Mouse (Mus musculus) thymus, adult 18-20 months (tissue): ENCODE measurements around the gene Maz.

Source experiments
- DNase-seq, 2 experiments: peaks; one replicate each; pipeline ENCODE4 v3.0.0; 2022; ENCODE audit warnings: mixed read lengths in 2 of 2

The Maz gene

GRCm38 (mm10) chr7:127004122-127004875 lies 22.5 kb downstream of the Maz start:
- DNase-seq: no peak

DNA sequence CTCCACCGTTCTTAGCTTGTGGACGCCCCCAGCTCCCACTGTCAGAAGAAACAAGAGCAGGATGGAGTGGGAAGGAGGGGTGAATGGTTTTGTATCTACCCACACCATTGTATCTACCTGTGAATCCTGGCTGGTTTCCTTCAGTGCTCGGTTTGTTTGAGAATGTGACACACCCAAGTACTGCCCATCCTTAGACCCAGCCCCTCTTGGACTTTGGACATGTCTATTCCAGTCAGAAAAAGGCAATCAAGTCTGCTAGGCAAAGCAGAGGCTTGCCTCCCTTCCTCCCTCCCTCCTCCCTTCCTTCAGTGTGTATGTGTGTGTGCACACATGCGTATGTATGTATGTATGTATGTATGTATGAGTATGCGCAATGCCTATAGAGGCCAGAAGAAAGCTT lies 23.2 kb downstream of the Maz start:
- no peak for DNase-seq

DNA sequence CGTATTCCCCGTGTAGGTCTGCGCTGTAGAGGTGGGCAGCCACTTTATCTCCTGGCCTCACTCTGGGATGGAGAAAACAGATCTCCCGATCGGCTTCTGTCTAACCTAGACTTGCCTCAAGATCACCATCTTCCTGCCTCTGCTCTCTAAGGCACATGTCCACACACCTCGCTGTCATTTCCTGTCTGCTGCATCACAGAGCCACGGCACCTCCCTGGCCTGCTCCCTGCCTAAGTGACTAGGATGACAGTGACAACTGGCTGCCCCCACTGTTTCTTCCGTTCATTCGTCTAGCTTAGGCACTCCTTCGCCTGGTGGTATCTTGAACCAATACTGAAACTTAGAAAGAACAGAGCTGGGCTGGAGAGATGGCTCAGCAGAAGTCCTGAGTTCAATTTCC lies 27.3 kb downstream of the Maz start:
- no peak for DNase-seq

GRCm38 (mm10) chr7:126996449-126996848 lies 30.4 kb downstream of the Maz start:
- no peak for DNase-seq

- DNase-seq: no peak
Measured at GRCm38 (mm10) chr7:126988816-126989215, 38.0 kb downstream of the Maz start.

GRCm38 (mm10) chr7:126986319-126986718 lies 40.5 kb downstream of the Maz start:
- DNase-seq: no peak

- DNase-seq: no peak
Measured at GRCm38 (mm10) chr7:126984667-126985444, 42.0 kb downstream of the Maz start.

DNA sequence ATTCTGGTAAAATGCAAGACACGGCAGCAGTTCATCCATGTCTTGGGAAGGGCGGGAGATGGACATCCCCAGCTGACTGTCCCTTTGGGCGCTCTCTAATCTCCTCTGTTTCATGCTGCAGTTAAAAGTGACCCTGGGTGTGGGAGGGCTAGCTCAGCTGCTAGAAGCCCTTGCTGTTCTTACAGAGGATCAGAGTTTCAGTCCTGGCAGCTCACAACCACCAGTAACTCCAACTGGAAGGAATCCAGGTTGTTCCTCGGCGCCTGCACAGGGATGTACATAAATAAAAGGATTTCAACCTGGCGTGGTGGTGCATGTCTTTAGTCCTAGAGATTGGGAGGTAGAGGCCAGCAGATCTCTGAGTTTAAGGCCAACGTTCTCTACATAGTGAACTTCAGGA lies 43.7 kb downstream of the Maz start:
- no peak for DNase-seq

DNA sequence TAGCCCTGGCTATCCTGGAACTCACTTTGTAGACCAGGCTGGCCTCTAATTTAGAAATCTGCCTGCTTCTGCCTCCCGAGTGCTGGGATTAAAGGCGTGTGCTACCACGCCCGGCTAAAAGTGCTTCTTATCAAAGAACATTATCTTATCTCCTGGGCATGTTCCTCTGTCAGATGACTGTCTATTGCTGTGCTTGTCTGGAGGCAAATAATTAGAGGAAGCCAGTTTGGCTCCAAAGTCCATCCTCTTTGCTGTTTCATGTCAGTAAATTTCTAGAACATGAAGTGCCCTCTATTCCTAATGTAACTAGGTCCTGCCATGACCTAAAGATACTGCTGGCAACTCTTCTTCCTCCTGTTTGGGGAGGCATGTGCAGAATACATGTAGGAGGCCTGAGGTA lies 44.8 kb downstream of the Maz start:
- no peak for DNase-seq

GRCm38 (mm10) chr7:126981601-126982000 lies 45.2 kb downstream of the Maz start:
- no peak for DNase-seq

GRCm38 (mm10) chr7:126978841-126979240 lies 48.0 kb downstream of the Maz start:
- no peak for DNase-seq

DNA sequence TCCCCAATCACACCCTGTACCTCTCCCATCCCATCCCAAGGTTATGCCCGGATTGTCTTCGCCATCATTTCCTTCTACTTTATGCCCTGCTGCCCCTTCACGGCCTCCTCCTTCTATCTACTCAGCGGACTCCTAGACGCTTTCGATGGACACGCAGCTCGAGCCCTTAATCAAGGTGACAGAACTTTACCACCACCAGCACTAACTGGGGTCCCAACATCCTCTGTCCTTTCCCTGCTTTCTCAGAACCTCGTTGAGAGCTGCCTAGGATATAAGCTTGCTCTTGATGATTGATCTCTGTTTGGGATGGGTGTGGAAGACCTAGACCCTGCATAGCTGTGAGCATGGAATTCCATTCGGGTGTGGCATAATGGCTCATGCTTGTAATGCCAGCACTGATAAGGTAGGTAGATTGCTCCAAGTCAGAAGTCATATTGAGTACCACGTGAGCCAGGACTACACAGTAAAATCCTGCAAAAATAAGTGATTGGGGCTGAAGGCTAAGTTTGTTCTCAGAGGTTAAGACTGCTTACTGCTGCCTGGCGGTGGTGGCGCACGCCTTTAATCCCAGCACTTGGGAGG lies 49.9 kb downstream of the Maz start:
- DNase-seq: no peak

DNA sequence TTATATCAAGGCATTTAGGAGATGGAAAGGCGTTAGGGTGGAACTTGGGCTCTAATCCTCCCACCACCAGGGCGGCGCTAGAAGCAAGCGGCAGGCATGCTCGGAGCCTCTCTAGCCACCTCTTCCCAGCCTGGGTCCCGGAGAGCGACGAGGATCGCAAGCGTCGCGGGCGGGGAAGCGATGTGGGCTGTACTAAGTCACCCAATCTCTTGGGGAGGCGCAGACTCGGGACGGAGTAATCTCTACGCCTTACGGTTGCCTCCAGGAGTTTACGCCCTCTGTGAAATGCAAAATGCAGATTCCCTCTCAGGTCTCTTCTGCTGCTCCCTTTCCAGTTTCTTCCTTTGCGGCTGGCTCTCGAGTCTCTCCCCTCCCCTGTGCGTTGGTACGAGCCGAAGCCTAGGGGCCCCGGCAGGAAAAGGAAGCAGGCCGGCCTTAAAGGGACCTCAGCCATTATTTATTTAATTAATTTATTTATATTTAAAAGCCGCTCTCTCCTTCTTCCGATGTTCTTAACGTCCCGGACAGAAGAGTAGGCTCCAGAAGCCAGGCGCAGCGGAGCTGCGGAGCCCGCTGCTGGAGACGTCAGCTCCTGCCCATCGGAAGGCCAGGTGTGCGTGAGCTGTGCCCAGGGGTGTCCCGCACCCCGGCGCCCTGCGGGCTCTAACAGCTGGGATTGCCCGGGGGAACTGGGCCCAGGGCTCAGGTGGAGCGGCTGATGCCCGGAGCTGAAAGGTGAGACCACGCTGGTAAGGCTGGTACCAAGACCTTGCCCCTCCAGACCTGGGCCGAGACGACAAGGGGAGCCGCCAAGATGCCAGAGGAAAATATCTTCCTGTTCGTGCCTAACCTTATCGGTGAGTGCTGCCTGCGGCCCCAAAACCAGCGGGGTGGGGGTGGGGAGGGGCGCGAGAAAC lies 50.6 kb downstream of the Maz start, which contains the start of gene Cdiptos:
Cdiptos (minus strand) TSS at position 149 of the 917 bp plus-strand sequence.
- DNase-seq: peak; percentile 85 to 89

GRCm38 (mm10) chr7:126975893-126975949 lies 51.1 kb downstream of the Maz start, which contains the start of gene Cdipt:
Cdipt (plus strand) TSS chr7:126975914.
- DNase-seq: no peak

DNA sequence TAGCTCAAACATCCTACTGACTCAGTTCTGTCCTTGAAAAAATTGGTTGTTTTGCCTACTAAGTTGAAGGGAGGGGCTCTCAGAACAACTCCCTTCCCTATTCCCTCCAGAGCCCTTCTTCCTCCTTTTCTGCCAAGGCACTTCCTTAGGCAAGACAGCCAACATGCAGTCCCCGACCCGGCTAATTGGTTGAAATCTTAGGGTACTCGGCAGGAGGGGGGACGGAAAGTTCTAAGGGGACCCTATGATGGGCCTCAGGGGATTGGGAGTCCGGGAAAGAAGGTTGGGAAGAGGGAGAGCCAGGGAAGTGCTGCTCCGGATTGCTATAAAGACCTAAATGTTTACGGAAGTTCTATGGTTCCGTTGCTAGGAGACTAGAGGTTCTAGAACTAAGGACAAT lies 51.3 kb downstream of the Maz start:
- peak in 1 of 2 experiments; percentile 28 for DNase-seq
